Mouse (Mus musculus): ENCODE measurements around the gene C77080. TPM values are rescaled to one million over a fixed set of nuclear protein-coding genes. Genes with fewer than 3 reads are reported as not detected.

C77080 gene
- total RNA-seq (2021) = 1 to 10 TPM; 1.7 to 1.9 TPM
- long read RNA-seq, experiment 1, partial matches to known transcripts = 0 of 7 reads
- long read RNA-seq, experiment 1, other reads (novel, unspliced or antisense) = 7 of 7 reads
- long read RNA-seq, experiment 2, partial matches to known transcripts = 0 of 1 reads
- long read RNA-seq, experiment 2, other reads (novel, unspliced or antisense) = 1 of 1 reads

DNA sequence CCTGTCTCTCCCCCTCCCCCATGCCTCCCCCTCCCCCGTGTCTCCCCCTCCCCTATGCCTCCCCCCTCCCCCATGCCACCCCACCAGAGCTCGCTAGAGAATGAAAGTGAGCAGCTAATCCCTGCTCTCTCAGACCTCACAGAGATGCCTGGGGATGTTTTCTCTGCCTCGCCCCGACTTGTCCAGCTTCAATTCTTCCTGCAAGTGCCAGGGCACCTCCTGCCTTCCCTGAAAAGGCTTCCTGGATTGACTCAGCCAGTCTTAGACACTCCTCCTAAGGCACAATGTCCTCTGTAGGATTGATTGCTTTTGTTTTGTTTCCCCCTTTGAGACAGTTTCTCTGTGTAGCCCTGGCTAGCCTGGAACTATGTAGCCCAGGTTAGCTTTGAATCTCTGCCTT is at the start of gene C77080:
Gene C77080, minus strand, starts transcription at position 209 of the 400 bp plus-strand sequence.
- DNase-seq = no peak
- intact Hi-C loops (cut with DNase I) = no loop called here

DNA sequence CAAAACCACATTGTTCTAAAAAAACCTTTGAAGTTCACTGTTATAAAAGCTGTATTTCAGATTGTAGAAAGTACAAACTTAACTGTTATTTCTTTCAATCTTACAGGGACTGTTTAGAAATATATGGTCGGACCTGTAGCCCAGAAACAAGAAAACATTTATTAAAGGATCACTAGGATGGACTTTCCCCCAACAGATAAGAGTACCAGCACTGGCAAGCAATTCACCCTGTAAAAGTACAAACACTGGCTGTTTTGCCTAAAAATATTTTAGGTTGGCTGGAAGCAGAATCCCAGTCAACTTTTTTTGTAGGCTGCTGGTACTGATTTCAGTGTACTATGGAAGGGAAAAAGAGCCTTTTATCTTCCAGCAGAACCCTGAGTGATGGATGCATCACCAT is 46.7 kb upstream of the C77080 start:
- DNase-seq = no peak
- intact Hi-C loops (cut with DNase I) = no loop called here

DNA sequence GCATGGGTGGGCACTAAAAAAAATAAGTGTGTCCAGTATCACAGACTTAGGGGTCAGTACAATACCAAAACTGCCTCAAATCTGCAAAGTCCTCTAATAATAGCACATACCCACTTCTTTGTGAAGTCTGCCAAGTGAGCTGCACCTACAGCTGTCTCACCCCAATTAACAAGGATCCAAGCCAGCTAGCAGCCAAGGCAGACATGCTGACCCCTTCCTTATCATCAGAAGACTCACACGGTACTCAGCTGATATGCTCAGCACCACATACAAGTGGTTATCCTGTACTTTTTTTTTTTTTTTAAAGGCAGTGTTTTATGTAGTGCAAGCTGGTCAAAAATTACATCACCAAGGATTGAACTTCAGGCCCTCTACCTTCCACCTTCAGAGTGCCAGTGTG is 43.1 kb upstream of the C77080 start:
- intact Hi-C loops (cut with DNase I) = no loop called here
- no peak for DNase-seq

DNA sequence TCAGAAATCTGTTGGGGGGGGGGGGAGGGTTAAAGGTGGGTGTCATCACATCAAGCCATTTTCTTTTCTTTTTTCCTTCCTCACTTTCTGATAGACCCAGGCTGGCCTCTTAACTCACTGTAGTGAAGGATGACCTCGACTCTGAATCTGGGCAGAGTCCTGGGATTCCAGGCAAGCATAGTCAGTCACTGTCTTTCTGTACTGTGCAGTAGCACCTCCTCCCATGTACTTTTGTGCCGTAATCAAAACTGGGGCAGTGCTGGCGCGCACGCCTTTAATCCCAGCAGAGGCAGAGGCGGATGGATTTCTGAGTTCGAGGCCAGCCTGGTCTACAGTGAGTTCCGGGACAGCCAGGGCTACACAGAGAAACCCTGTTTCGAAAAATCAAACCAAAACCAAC is 42.6 kb upstream of the C77080 start:
- intact Hi-C loops (cut with DNase I) = no loop called here
- no peak for DNase-seq

DNA sequence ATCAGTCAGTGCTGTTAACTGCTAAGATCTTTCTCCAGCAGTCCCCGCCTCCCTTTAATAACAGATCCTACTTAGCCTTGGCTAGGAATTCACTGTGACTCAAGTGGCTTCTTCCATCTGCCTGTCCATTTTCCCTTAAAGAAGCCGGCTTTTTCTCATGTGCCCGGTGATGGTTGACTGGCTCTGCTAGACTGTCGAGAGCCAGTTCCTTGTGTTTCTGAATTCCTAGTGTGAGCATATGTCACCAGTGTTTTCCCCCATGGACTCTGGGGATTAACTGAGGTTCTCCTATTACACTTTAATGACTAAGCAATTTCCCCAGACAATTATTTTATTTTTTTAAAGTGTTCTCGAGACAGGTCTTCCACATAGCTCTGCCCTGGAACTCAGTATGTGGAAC is 42.2 kb upstream of the C77080 start:
- DNase-seq = no peak
- intact Hi-C loops (cut with DNase I) = no loop called here

DNA sequence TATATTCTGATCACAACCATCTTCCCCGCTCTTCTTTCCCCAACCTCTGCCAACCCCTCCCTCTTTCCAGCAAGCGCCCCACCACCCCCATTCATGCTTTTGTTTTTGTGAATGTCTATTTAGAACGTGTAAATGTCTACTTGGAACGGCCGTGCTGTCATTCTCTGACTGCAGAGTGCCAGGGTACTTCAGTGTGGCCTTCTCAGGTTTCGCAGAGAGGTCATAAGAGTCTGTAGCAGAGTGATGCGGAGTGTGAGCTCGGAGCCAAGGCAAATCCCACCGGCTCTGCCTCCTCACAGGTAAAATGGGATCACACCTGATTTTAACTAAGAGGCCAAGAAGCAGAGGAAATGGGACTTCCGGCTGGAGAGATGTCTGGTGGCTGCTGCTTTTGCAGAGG is 37.9 kb upstream of the C77080 start:
- no peak for DNase-seq
- intact Hi-C loops (cut with DNase I) = no loop called here

DNA sequence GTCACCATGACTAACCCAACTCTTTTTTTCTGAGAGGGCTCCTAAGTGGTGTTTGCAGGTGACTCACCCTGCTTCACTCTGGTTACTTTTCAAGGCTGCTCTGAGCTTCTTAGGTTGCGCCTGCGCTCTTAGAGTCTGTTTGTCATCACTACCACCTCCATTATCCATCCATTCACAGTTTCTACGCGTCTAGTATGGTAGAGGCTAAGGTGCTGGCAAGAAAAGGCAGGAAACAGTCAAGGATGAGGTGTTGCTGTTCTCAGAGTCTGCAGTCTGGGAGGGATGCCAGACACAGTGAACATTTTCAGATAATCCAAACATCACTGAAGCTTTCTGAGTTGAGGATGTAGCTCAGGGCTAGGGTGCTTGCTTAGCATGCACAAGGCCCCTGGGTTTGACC is 36.5 kb upstream of the C77080 start:
- no peak for DNase-seq
- intact Hi-C loops (cut with DNase I) = no loop called here

DNA sequence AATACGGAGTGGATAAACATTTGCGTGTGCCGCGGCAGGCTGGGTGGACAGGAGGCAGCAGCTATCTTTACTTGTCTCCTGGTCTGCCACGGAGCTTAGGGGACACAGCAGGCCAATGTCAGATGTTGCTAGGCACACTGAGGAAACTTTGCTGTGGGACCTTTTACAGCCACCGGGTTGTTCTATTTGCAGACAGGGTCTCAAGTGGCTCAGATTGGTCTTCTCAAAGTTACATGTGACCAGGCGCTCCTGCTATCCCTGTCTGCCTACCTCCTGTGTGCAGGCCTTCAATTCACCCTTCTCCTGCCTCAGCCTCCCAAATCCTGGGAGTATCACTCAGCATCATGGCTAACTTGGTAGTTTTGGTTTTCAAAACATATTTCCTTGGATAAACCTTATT is 34.9 kb upstream of the C77080 start:
- intact Hi-C loops (cut with DNase I) = no loop called here
- DNase-seq = no peak

DNA sequence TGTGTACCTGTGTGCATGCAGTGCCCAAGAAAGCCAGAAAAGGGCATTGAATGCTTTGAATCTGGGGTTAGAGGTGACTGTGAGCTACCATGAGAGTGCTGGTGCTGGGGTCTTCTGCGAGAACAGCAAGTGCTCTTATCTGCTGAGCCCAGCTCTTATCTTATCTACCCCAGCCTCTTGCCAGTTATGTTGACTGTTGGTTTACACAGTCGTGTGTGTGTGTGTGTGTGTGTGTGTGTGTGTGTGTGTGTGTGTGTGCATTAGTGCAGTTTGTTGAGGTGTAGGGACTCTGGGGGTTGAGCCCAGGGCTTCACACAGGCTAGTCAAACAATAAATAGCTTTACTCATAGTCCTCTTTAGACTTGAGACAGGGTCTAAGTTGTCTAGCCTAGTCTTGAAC is 34.0 kb upstream of the C77080 start:
- intact Hi-C loops (cut with DNase I) = no loop called here
- DNase-seq = no peak

DNA sequence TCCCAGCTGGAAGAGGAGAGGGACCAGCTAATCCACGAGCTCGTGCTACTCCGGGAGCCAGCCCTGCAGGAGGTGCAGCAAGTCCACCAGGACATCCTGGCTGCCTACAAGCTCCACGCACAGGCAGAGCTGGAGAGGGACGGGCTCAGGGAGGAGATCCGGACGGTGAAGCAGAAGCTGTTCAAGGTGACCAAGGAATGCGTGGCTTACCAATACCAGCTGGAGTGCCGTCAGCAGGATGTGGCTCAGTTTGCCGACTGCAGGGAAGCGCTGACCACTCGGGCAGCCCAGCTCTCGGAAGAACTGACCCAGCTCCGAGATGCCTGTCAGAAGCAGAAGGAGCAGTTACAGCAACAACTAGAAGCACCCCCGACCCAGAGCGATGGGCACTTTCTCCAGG is 32.5 kb upstream of the C77080 start:
- intact Hi-C loops (cut with DNase I) = loop anchor here (5.0 kb wide), 1 partner anchor 39 kb away; no protein-coding TSS in a partner anchor
- no peak for DNase-seq

DNA sequence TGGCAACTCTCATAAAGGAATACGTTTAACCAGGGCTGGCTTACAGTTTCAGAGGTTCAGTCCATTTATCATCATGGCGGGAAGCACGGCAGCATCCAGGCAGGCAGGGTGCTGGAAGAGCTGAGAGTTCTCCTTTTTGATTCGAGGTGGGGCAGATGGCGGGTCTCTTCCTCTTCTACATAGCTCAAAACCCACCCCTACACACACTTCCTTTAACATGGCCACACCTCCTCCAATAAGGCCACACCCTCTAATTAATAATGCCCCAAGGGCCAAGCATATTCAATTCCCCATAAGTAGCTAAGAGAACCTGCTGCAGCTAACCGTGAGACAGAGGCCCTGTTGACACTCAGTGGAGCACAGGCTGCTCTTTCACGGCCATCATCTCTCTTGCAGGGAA is 31.6 kb upstream of the C77080 start:
- intact Hi-C loops (cut with DNase I) = loop anchor here (5.0 kb wide), 1 partner anchor 39 kb away; no protein-coding TSS in a partner anchor
- DNase-seq = no peak

DNA sequence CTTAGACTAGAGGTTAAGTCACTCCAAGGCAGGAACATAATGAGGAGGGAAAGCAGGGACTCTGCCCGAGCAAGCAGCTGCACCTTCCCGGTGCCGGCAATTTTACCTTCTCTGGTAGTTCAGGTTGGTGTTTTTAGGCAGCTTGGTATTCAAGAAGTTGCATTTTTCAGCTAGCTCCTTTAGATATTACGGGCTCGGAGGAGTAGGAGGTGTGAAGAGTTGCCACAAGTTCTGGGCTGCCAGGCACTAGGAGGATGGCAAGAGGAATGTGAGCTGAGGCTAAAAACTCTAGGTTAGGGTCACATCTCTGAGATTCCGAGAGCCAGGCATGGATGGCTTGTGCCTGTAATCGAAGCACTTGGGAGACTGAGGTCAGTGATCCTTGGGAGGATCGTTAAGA is 28.5 kb upstream of the C77080 start:
- intact Hi-C loops (cut with DNase I) = loop anchor here (5.0 kb wide), 1 partner anchor 43 kb away; no protein-coding TSS in a partner anchor
- no peak for DNase-seq

DNA sequence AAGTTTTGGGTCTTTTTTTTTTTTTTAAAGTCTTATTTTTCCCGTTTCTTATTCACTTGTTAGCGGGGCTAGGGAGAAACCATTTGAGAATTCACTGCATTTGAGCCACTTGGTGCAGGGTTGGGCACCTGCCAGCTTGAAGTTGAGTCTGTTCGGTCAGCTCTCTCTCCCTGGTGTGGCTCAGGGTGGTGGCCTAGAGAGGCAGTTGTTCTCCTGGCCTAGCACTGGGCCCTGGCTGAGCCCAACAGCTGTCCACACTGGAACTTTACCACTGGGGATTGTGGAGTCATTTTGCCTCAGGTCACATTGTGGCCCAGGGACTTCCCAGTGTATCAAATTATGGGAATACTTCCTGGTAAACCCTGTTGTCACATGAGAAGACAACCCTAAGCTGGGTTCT is 26.9 kb upstream of the C77080 start:
- intact Hi-C loops (cut with DNase I) = no loop called here
- DNase-seq = peak; percentile 34 to 43

DNA sequence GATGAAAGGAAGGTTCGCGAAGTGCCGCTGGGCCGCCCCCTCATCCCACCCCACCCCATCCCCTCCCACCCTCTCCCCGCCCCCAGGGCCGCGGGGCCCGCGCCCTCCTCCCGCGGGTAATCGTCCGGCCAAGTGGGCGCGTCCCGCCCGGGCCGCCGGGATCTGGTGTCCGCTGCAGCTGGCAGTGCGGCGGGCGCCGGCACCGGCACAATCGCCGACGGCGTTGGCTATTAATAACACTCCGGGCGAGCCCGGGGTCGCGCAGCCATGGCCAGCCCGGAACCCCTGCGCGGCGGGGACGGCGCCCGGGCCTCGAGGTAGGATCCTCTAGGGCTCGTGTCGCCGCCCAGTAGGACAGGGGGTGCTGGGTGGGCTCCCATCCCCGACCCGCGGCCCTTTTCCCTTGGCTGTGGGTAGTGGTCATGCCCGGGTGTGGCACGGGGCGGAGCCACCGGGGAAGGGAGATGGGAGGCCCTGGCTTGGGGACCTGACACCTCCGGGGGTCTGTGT is 26.3 kb upstream of the C77080 start, which contains the start of gene Sync:
Gene Sync, plus strand, starts transcription at position 146 of the 510 bp plus-strand sequence.
- peak; percentile 53 to 64 for DNase-seq
- intact Hi-C loops (cut with DNase I) = no loop called here

DNA sequence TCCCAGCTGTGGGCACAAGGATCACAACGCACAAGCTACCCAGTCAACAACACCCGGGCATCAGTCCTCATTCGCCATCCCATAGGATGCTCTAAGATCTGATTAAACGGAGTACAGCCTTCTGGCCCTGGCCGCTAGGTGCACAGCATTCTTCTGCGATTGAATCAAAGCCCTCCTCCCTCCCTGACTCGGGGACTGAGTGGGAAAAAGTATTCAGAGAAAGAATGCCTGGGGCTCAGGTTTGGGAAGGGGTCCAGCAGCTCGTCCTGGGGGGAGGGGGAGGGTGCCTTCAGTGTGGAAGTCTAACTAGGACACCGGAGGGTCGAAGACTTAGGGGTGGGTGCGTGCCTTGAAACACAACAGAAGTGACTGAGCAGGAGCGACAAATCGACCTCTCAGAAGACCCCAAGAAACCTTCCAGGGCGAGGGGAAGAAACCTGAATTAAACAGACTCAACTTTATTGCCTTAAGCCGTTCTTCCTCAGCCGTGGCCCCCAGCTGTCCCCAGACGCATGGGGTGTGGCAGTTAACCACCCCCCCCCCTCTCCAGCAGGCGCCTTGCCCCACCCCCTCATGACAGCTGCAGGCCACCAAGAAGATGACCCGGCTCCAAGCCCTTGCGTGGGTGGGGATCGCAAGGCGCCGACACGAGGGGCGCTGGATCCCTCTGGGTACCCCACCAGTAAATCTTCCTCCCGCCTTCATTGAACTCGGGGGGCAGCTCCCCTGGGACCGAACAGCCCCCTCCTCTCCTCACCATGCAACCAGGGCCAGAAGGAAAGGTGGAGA is 25.7 kb upstream of the C77080 start:
- DNase-seq = peak in 1 of 2 experiments; percentile 38
- intact Hi-C loops (cut with DNase I) = no loop called here

DNA sequence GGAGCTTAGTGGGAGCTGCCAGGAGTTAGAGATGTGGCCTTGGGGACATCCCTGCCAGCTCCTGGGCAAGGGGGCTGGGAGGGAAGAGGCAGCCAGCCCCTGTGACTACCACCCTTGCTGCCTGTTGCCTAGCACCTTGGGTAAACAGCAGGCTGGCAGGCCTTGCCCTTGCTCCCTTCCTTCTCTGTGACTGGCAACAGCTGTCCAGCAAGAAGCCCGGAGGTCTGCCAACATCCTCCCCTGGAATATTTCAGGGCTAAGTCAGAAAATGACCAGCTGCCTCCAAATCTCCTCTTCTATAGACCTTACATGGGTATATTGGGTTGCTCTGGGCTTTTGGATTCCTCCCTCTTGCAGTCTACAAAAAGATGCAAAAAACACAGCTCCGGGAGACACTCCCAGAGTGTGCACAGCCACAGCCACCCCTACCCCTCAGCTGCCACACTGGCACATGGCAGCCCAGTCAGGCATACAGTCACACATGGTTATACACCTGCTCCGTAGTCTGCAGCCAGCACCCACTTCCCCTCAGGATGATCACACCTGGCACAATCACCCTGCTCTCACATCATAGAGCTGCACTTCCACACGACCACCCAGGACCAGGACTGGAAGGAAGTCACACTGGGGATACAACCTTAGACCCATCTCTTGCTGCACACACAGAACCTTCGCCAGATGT is 24.9 kb upstream of the C77080 start:
- peak in 1 of 2 experiments; percentile 28 for DNase-seq
- intact Hi-C loops (cut with DNase I) = no loop called here

DNA sequence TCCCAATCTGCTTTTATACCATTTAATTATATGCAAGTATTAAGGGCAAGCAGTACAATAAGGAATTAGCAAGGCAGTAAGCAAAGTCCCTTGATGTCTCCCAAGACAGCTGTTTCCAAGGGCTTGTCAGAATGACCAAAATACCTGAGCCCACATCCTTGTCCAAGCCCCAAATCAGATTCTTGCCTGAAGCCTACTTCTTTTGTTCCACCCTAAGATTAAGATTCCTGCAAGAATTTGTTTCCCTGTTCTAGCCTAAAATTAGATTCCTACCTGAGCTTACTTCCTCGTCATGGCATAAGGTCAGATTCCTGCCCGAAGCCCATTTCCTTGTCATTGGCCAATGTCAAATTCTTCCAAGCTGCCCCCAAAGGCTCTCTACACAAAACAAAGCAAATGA is 23.5 kb upstream of the C77080 start:
- no peak for DNase-seq
- intact Hi-C loops (cut with DNase I) = no loop called here

DNA sequence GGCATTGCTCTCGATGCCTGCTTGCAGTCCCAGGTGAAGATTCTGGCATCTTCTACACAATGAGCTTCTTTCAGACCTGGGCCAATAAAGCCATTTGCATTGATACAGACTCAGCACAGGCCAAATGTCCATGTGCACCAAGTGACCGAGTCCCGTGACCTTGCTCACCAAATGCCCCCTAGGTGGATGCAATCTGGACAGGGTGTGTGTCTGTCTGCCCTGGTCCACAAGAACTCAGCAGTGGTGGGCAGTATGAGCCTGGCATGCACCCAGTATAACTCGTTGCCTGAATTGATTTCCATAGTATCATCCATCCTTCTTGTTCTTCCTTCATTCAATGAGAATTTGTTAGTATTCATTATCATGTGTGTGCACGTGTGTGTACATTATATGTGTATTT is 22.0 kb upstream of the C77080 start:
- intact Hi-C loops (cut with DNase I) = no loop called here
- no peak for DNase-seq

DNA sequence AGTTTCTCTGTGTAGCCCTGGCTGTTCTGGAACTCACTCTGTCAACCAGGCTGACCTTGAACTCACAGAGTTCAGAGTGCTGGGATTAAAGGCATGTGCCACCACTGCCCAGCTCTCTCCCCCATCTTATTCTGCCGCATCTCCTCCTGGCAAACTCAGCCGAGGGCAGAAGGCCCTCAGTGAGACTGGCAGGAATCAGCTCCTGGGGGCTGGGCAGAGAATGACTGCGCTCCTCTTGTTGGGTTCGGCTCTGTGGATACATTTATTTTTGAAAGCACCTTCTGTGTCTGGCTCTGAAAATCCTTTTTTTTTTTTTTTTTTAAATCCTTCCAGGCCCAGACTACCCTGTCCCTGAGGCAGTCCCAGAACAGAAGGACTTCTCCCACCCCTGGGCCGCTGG is 21.6 kb upstream of the C77080 start:
- DNase-seq = no peak
- intact Hi-C loops (cut with DNase I) = no loop called here

DNA sequence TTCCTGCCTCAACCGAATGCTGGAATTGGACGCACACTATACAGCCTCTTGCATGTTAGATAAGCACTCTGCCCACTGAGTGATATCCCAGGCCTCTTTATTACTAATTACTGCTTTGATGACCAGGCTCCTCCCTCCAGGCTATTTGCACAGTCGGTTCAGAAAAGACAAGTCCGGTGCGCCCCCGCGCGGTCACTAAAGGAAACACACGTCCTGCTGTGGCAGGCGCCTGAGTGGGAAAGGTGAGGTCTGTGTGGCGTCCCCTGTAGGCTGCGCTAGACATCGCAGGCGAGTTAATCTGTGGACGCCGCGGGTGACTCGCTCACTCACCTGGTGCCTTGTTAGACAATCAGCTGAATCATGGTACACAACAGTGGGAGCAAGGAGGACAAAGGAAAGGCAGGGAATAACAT is 15.3 kb upstream of the C77080 start:
- DNase-seq = peak; percentile 94 to 96
- intact Hi-C loops (cut with DNase I) = loop anchor here (2.0 kb wide), 2 partner anchors 56 to 64 kb away; no protein-coding TSS in a partner anchor

DNA sequence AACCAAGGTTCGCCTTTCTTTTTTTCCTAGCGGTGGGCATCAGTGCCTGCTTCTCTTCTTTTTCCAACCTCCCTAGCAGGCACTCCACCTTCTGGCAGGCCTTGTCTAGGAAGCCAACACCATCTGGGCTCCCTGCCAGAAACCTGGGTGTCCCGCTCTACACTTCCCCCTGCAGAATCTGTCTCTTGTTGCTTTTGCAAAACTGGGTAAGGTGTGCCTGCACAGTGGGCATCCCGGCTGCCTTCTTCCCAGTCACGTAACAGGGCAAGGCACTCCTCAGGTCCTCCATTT is 11.5 kb upstream of the C77080 start:
- DNase-seq = peak in 1 of 2 experiments; percentile 40
- intact Hi-C loops (cut with DNase I) = loop anchor here (2.0 kb wide), 1 partner anchor 138 kb away; no protein-coding TSS in a partner anchor
